Mouse (Mus musculus) stomach, embryonic 14.5 days (tissue): ENCODE results near the gene Tenm4. TPM values are rescaled to one million over a fixed set of nuclear protein-coding genes. Genes with fewer than 3 reads are reported as not detected.
A peak's percentile ranks its signal among the peaks of the same experiment; 100 is the strongest.

ENCODE experiments used
- ATAC-seq: fragments of 200-750 bp; cut with Nextera tagmentation; 2 replicates; pipeline ENCODE4 v1.8.0; 2017; ENCODE audit warnings: low read depth, moderate TSS enrichment; ENCODE audit not compliant: insufficient number of reproducible peaks, insufficient read depth, low FRiP score
- H3K27ac ChIP-seq: fragments of 300-500 bp; sonication (generic); 2 replicates; pipeline ENCODE4 v1.5.1; 2014; ENCODE audit warnings: mild to moderate bottlenecking, low read length, moderate library complexity, mixed read lengths
- H3K27me3 ChIP-seq: fragments of 300-500 bp; sonication (generic); 2 replicates; pipeline ENCODE4 v1.6.1; 2014; ENCODE audit warnings: low read length, control low read depth, mixed read lengths; ENCODE audit not compliant: control insufficient read depth, insufficient read depth
- H3K36me3 ChIP-seq: fragments of 300-500 bp; sonication (generic); 2 replicates; pipeline ENCODE4 v1.6.1; 2014; ENCODE audit warnings: mild to moderate bottlenecking, control low read depth, low read length, moderate library complexity, mixed read lengths; ENCODE audit not compliant: control insufficient read depth, insufficient read depth
- H3K4me1 ChIP-seq: fragments of 300-500 bp; sonication (generic); 2 replicates; pipeline ENCODE4 v1.6.1; 2014; ENCODE audit warnings: low read length, control low read depth, mixed read lengths; ENCODE audit not compliant: control insufficient read depth, insufficient read depth
- H3K4me2 ChIP-seq: fragments of 300-500 bp; sonication (generic); replicated peaks from 2 replicates; pipeline ENCODE4 v1.6.1; 2014; ENCODE audit warnings: low read depth, low read length, control low read depth
- H3K4me3 ChIP-seq: fragments of 300-500 bp; sonication (generic); 2 replicates; pipeline ENCODE4 v1.5.1; 2014; ENCODE audit warnings: low read depth, low read length, control low read depth
- H3K9ac ChIP-seq: fragments of 300-500 bp; sonication (generic); replicated peaks from 2 replicates; pipeline ENCODE4 v1.6.1; 2014; ENCODE audit warnings: low read depth, mild to moderate bottlenecking, control low read depth, low read length, moderate library complexity, mixed read lengths
- H3K9me3 ChIP-seq: fragments of 300-500 bp; sonication (generic); 2 replicates; pipeline ENCODE4 v1.6.1; 2016; ENCODE audit warnings: low read depth, low read length, control low read depth; ENCODE audit not compliant: control insufficient read depth
- WGBS: fragments of 180-500 bp; shearing (Covaris S2); extraction: QIAGEN DNeasy Blood & Tissue Kit; methylation state at CpG from one replicate; pipeline ENCODE4 v1.1.7; 2014; 5-methylcytosine and 5-hydroxymethylcytosine counted together
- polyA plus RNA-seq: library from polyadenylated mRNA; unstranded; fragments of >200 nt; fragmentation: Nextera tagmentation; extraction: Ambion mirVana; gene quantifications from 2 replicates; pipeline ENCODE4 v1.2.1, GENCODE M21; 2014

Tenm4 gene
- polyA plus RNA-seq, 1 experiment from 2014 or later = 28.8 TPM

DNA sequence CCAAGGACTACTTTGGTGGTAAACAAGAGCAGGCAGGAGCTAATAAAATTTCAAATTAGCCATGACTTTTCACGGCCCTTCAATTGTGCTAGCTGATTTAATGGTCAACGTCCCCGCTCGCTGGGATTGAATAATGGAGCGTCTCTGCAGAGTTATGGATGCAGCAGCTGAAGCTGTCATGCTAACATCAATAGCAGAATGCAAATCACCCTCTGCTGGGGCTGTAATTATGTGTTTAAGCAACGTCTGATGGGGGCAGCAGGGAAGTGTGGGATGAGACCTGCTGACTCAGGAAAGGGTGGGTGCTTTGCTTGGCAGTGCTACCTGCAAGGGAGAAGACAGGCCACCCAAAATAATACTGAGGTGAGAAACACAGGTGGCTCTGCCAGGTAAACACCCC is 649.3 kb downstream of the Tenm4 start:
- no peak for ATAC-seq
- Histone ChIP-seq H3K4me3 (no peak overlapping the region), H3K27ac (no peak overlapping the region), H3K27me3 (no peaks in the 10 kb centered on the region), H3K4me2 (no peak overlapping the region), H3K4me1 (peaks cover 14% of the 10 kb centered on the region), H3K9ac (no peak overlapping the region), H3K9me3 (no peaks in the 10 kb centered on the region), H3K36me3 (no peaks in the 10 kb centered on the region)
- WGBS = 59% methylated on average over 6 of the region's 6 CpGs

GRCm38 (mm10) chr7:96826101-96826500 is 655.1 kb downstream of the Tenm4 start:
- no peak overlapping the region for H3K27ac ChIP-seq
- no peak overlapping the region for H3K4me2 ChIP-seq
- no peak overlapping the region for H3K4me3 ChIP-seq
- no peaks in the 10 kb centered on the region for H3K9me3 ChIP-seq
- H3K9ac ChIP-seq = no peak overlapping the region
- H3K36me3 ChIP-seq = no peaks in the 10 kb centered on the region
- no peaks in the 10 kb centered on the region for H3K27me3 ChIP-seq
- WGBS = 91% methylated on average over 6 of the region's 6 CpGs
- ATAC-seq = no peak
- H3K4me1 ChIP-seq = 0 out of 2 replicates have a peak, but pooled peaks cover 3% of the 10 kb centered on the region

DNA sequence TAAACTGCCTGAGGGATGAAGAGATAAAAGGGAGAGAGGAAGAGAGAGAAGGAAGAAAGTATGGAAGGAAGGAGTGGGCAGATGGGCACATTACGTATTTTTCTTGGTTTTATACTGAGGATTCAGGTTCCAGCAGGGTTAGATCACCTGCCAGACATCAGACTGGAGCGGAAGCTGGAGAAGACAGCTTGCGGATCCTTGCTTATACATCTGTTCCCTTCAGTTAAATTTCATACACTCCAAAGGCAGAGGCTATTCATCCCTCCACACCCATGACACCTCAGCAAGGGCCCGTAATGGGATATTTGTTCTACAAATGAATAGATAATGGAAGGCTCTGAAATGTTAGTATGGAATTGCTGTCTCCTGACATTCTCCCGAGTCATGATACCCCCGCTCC is 655.6 kb downstream of the Tenm4 start:
- 83% methylated on average over 6 of the region's 6 CpGs for whole genome bisulfite sequencing
- ATAC-seq = no peak
- Histone ChIP-seq H3K9ac (no peak overlapping the region), H3K27me3 (no peaks in the 10 kb centered on the region), H3K4me2 (no peak overlapping the region), H3K4me3 (no peak overlapping the region), H3K9me3 (no peaks in the 10 kb centered on the region), H3K36me3 (no peaks in the 10 kb centered on the region), H3K4me1 (0 out of 2 replicates have a peak, but pooled peaks cover 3% of the 10 kb centered on the region), H3K27ac (no peak overlapping the region)

GRCm38 (mm10) chr7:96832551-96832950 is 661.5 kb downstream of the Tenm4 start:
- H3K27ac ChIP-seq = 0 out of 2 replicates have a peak overlapping the region, but pooled peaks have one; percentile 12
- H3K9me3 ChIP-seq = no peaks in the 10 kb centered on the region
- peaks cover 11% of the 10 kb centered on the region; the same call in 1 of the 2 replicates for H3K4me1 ChIP-seq
- H3K27me3 ChIP-seq = no peaks in the 10 kb centered on the region
- no peak for ATAC-seq
- H3K4me3 ChIP-seq = no peak overlapping the region
- no peaks in the 10 kb centered on the region for H3K36me3 ChIP-seq
- H3K4me2 ChIP-seq = no peak overlapping the region
- H3K9ac ChIP-seq = no peak overlapping the region
- WGBS = 26% methylated on average over 9 of the region's 9 CpGs

DNA sequence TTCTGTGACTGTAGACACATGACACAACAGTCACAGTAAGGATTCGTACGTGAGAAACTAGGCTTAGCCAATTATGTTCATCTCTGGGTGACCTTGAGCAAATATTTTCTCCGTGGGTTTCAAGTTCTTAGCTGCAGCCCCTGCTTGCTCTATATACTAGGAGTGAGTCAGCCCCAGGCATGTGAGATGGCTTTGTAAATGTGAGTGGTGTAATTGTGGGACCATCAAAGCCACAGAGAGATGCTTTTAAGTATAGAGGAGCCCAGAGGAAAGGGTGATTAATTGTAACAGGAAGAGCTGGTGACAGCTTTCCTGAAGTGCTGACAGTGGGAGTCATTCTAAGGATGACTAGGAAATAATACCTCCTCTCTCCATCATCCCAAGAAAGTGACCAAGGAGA is 662.0 kb downstream of the Tenm4 start:
- H3K27ac ChIP-seq = 0 out of 2 replicates have a peak overlapping the region, but pooled peaks have one; percentile 12
- H3K4me1 ChIP-seq = peaks cover 11% of the 10 kb centered on the region; the same call in 1 of the 2 replicates
- H3K36me3 ChIP-seq = no peaks in the 10 kb centered on the region
- H3K4me3 ChIP-seq = no peak overlapping the region
- whole genome bisulfite sequencing = 42% methylated on average over 3 of the region's 3 CpGs
- H3K9ac ChIP-seq = no peak overlapping the region
- no peak overlapping the region for H3K4me2 ChIP-seq
- no peaks in the 10 kb centered on the region for H3K9me3 ChIP-seq
- no peak for ATAC-seq
- no peaks in the 10 kb centered on the region for H3K27me3 ChIP-seq

DNA sequence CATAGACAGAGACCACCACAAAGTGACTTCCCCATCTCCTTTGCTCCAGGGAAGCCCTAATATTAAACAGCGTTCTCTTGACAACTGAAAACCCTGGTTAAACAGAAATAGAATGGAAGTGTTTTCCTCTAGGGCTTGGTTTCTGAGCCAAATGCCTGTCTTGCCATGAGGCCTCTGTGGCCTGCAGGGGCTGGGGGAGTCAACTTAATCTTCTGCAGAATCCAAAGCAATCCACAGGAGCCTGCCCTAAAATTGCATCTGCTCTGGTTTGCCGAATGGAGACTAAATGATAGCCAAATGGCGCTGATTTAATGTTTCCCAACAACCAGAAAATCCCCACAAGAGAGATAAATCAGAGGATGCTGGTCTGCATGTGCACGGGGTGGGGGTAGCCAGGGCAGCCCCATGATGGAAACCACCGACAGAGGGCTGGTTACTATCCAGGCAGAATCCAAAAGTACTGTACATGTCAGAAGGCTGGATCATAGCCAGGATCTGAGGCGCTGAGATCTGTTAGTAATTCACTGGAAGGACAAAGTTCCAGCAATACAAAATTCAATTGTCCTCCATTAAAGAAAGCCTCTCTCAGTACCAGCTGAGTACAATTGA is 663.7 kb downstream of the Tenm4 start:
- H3K27ac ChIP-seq = peak overlapping the region; percentile 84
- no peaks in the 10 kb centered on the region for H3K9me3 ChIP-seq
- ATAC-seq = peak; percentile 89
- no peak overlapping the region for H3K4me3 ChIP-seq
- no peak overlapping the region for H3K9ac ChIP-seq
- no peak overlapping the region for H3K4me2 ChIP-seq
- 23% methylated on average over 6 of the region's 6 CpGs for WGBS
- no peaks in the 10 kb centered on the region for H3K27me3 ChIP-seq
- H3K4me1 ChIP-seq = peaks cover 11% of the 10 kb centered on the region; the same call in 1 of the 2 replicates
- H3K36me3 ChIP-seq = no peaks in the 10 kb centered on the region

GRCm38 (mm10) chr7:96835313-96835712 is 664.3 kb downstream of the Tenm4 start:
- no peaks in the 10 kb centered on the region for H3K27me3 ChIP-seq
- no peak overlapping the region for H3K4me2 ChIP-seq
- H3K36me3 ChIP-seq = no peaks in the 10 kb centered on the region
- peaks cover 8% of the 10 kb centered on the region; the same call in 1 of the 2 replicates for H3K4me1 ChIP-seq
- no peak overlapping the region for H3K4me3 ChIP-seq
- no peak overlapping the region for H3K9ac ChIP-seq
- H3K9me3 ChIP-seq = no peaks in the 10 kb centered on the region
- WGBS = 26% methylated on average over 2 of the region's 2 CpGs
- ATAC-seq = peak; percentile 53; the same call in 1 of the 2 replicates
- peak overlapping the region; percentile 84; the same call in 1 of the 2 replicates for H3K27ac ChIP-seq

DNA sequence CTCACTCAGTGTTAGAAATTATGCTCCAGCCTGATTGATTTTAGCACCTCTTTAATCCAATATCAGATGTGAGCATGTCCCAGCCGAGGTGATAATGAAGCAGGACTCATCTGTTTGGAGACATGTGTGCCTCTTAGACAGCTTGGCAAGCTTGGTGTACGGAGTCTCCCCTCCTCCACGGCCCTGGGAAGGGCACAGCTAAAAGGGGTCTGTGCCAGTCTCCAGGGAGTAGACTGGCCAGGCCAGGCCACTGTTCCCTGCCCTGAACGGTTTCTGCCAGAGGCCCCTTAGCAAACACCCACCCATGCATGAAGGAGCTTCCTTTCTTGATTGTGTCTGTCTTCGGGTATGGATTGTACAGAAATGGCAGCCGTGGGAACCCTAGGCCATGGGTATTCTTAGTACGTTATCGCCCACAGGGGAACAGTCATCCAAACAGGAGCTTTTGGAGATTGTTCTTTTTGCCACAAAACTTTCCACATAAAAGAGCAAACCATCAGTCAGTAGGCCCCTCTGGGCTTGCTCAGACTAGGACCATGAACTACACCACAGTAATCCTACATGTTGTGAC is 667.3 kb downstream of the Tenm4 start:
- peaks cover 4% of the 10 kb centered on the region; the same call in 1 of the 2 replicates for H3K4me1 ChIP-seq
- no peak overlapping the region for H3K4me3 ChIP-seq
- no peaks in the 10 kb centered on the region for H3K9me3 ChIP-seq
- H3K4me2 ChIP-seq = no peak overlapping the region
- H3K27ac ChIP-seq = no peak overlapping the region
- 91% methylated on average over 8 of the region's 8 CpGs for WGBS
- H3K9ac ChIP-seq = no peak overlapping the region
- H3K36me3 ChIP-seq = no peaks in the 10 kb centered on the region
- no peaks in the 10 kb centered on the region for H3K27me3 ChIP-seq
- ATAC-seq = no peak
